Comparison of ENCODE assay signal across 10 mouse cellular contexts in the genomic region with DNA sequence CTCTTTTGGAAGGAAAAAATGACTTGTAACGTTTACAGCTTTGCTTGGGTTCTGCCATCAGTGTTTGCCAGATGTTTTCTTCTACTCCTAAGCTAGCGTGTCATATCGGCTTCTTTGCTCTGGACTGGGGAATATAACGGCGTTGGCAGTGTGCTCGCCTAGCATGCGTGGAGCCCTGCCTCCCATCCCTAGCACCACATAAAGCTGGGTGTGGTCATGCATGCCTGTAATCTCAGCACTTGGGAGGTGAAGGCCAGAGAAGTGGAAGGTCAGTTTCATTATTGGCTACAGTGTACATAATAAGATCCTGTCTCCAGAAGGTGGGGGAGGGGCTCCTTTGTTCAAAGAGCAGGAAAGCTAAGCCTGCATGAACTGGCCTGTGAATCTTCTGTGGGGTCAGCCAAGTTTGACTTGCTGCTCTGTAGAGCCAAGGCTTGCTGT. TPM values are rescaled to one million over a fixed set of nuclear protein-coding genes. Genes with fewer than 3 reads are reported as not detected.
DNase-seq lines count a peak whose midpoint lies in the region; ATAC-seq and TF ChIP-seq lines count a peak whose summit lies in the region.
"Had no signal": no experiment of that assay in that cellular context is flagged by ENCODE, and none has a peak within 500 bp of the region (broad histone marks: within the 10 kb centered on the region; RNA-seq: fewer than 3 reads in every experiment).

No protein-coding gene starts in this region.

- H3K4me3 ChIP-seq in heart, embryonic 16.5 days (ENCODE audit: low read length) = no peak overlapping the region
- H3K4me3 ChIP-seq in heart, embryonic 12.5 days = no peak overlapping the region
- H3K4me3 ChIP-seq in kidney, embryonic 15.5 days (replicated peaks) = no peak overlapping the region
- no peak overlapping the region for H3K4me3 ChIP-seq in midbrain, postnatal 0 days (ENCODE audit: low read depth, low read length)

- no peaks in the 10 kb centered on the region for H3K9me3 ChIP-seq in heart, embryonic 16.5 days (replicated peaks; ENCODE audit: control insufficient read depth, low read length)
- no peaks in the 10 kb centered on the region for H3K9me3 ChIP-seq in heart, embryonic 12.5 days (replicated peaks)
- no peaks in the 10 kb centered on the region for H3K9me3 ChIP-seq in kidney, embryonic 15.5 days (replicated peaks)
- H3K9me3 ChIP-seq in midbrain, postnatal 0 days (ENCODE audit: low read length) = no peaks in the 10 kb centered on the region

- no peak for TF ChIP-seq CTCF in brain, embryonic 14.5 days (IDR thresholded peaks at IDR 0.05; ENCODE audit: borderline replicate concordance, extremely low read depth, insufficient read depth, insufficient read length)
- TF ChIP-seq CTCF in midbrain, postnatal 0 days (IDR thresholded peaks at IDR 0.05) = no peak

- 65% methylated on average over 7 of the region's 7 CpGs for WGBS in heart, embryonic 16.5 days
- 87% methylated on average over 7 of the region's 7 CpGs for WGBS in heart, embryonic 12.5 days
- 42% methylated on average over 7 of the region's 7 CpGs for WGBS in kidney, embryonic 15.5 days
- 87% methylated on average over 7 of the region's 7 CpGs for WGBS in midbrain, postnatal 0 days

- H3K4me1 ChIP-seq in heart, embryonic 16.5 days (ENCODE audit: control insufficient read depth, insufficient read depth, low read length) = peaks cover 20% of the 10 kb centered on the region
- H3K4me1 ChIP-seq in heart, embryonic 12.5 days (replicated peaks) = peaks cover 24% of the 10 kb centered on the region
- H3K4me1 ChIP-seq in kidney, embryonic 15.5 days = peaks cover 56% of the 10 kb centered on the region
- peaks cover 12% of the 10 kb centered on the region for H3K4me1 ChIP-seq in midbrain, postnatal 0 days (ENCODE audit: insufficient read depth, low read length)

- no peaks in the 10 kb centered on the region for H3K36me3 ChIP-seq in heart, embryonic 16.5 days (ENCODE audit: control insufficient read depth, insufficient read depth)
- H3K36me3 ChIP-seq in heart, embryonic 12.5 days = no peaks in the 10 kb centered on the region
- H3K36me3 ChIP-seq in kidney, embryonic 15.5 days = peaks cover 6% of the 10 kb centered on the region; the same call in 1 of the 2 replicates
- no peaks in the 10 kb centered on the region for H3K36me3 ChIP-seq in midbrain, postnatal 0 days (ENCODE audit: insufficient read depth, low read length)

- TF ChIP-seq POLR2A in brain, embryonic 14.5 days (IDR thresholded peaks at IDR 0.05; ENCODE audit: borderline replicate concordance, extremely low read depth, insufficient read depth, insufficient read length, poor library complexity, severe bottlenecking) = no peak

- H3K27ac ChIP-seq in heart, embryonic 16.5 days (ENCODE audit: low read length) = peak overlapping the region; percentile 5; the same call in 1 of the 2 replicates
- H3K27ac ChIP-seq in heart, embryonic 12.5 days (ENCODE audit: poor library complexity, severe bottlenecking) = no peak overlapping the region
- H3K27ac ChIP-seq in kidney, embryonic 15.5 days = peak overlapping the region; percentile 98
- no peak overlapping the region for H3K27ac ChIP-seq in midbrain, postnatal 0 days (ENCODE audit: low read depth, low read length)

- no peak overlapping the region for H3K9ac ChIP-seq in heart, embryonic 16.5 days (ENCODE audit: low read length)
- no peak overlapping the region for H3K9ac ChIP-seq in heart, embryonic 12.5 days
- no peak overlapping the region for H3K9ac ChIP-seq in kidney, embryonic 15.5 days
- H3K9ac ChIP-seq in midbrain, postnatal 0 days (replicated peaks; ENCODE audit: low read length, poor library complexity, severe bottlenecking) = no peak overlapping the region

- no peak for ATAC-seq in heart, embryonic 16.5 days (replicated peaks; ENCODE audit: extremely low read depth, insufficient read depth, low FRiP score)
- ATAC-seq in heart, embryonic 12.5 days (ENCODE audit: insufficient number of reproducible peaks, low FRiP score) = no peak
- ATAC-seq in kidney, embryonic 15.5 days (replicated peaks; ENCODE audit: low FRiP score) = peak; percentile 9; the same call in 1 of the 2 replicates
- no peak for ATAC-seq in midbrain, postnatal 0 days (ENCODE audit: low FRiP score)
- ATAC-seq: Patski had no signal

- peak; percentile 13 for DNase-seq in brain, embryonic 14.5 days (ENCODE audit: low read depth)
- DNase-seq in mesoderm, embryonic 11.5 days (ENCODE audit: low read depth, low spot score) = peak; percentile 4
- DNase-seq in right cerebral cortex, postnatal 4 days = no peak
- DNase-seq in midbrain, postnatal 0 days (ENCODE audit: low spot score) = no peak
- DNase-seq in right cerebral cortex, postnatal 14 days = no peak
- DNase-seq: left cerebral cortex, postnatal 4 days had no signal

- no peaks in the 10 kb centered on the region for H3K27me3 ChIP-seq in heart, embryonic 16.5 days (ENCODE audit: control insufficient read depth, insufficient read depth, low read length)
- no peaks in the 10 kb centered on the region for H3K27me3 ChIP-seq in heart, embryonic 12.5 days (replicated peaks)
- H3K27me3 ChIP-seq in kidney, embryonic 15.5 days = peaks cover 5% of the 10 kb centered on the region; the same call in 1 of the 2 replicates
- no peaks in the 10 kb centered on the region for H3K27me3 ChIP-seq in midbrain, postnatal 0 days (ENCODE audit: insufficient read depth, low read length)

- H3K4me2 ChIP-seq in heart, embryonic 16.5 days (ENCODE audit: low read depth, low read length) = no peak overlapping the region
- no peak overlapping the region for H3K4me2 ChIP-seq in heart, embryonic 12.5 days
- H3K4me2 ChIP-seq in kidney, embryonic 15.5 days = peak overlapping the region; percentile 23
- no peak overlapping the region for H3K4me2 ChIP-seq in midbrain, postnatal 0 days (ENCODE audit: low read depth, low read length, poor library complexity, severe bottlenecking)

RNA-seq across cellular contexts. Expression of gene Tcam1, which starts 1.5 kb away (rescaled TPM):
- polyA plus RNA-seq in heart, embryonic 16.5 days (2015; fragmentation: Nextera tagmentation; extraction: Ambion mirVana) = 0.05 and 0.07 TPM in 2 replicates
- polyA plus RNA-seq in heart, embryonic 12.5 days (2016; fragmentation: Nextera tagmentation; extraction: Ambion mirVana) = 0.05 and 0.06 TPM in 2 replicates
- polyA plus RNA-seq in brain, embryonic 14.5 days (2012; rRNA removed) = 0.15 and 0.23 TPM in 2 replicates
- 0.65 and 0.82 TPM in 2 replicates for polyA plus RNA-seq in kidney, embryonic 15.5 days (2015; fragmentation: Nextera tagmentation; extraction: Ambion mirVana)
- 0.22 and 0.24 TPM in 2 replicates for total RNA-seq in midbrain, postnatal 0 days (2014; rRNA removed)
- polyA plus RNA-seq in midbrain, postnatal 0 days (2015; fragmentation: Nextera tagmentation; extraction: Ambion mirVana) = 0.10 and 0.20 TPM in 2 replicates

RNA-seq across cellular contexts. Expression of gene Smarcd2, which starts 2.2 kb away (rescaled TPM):
- polyA plus RNA-seq in heart, embryonic 16.5 days (2015; fragmentation: Nextera tagmentation; extraction: Ambion mirVana) = 27.0 and 27.1 TPM in 2 replicates
- 24.6 and 25.3 TPM in 2 replicates for polyA plus RNA-seq in heart, embryonic 12.5 days (2016; fragmentation: Nextera tagmentation; extraction: Ambion mirVana)
- polyA plus RNA-seq in brain, embryonic 14.5 days (2012; rRNA removed) = 37.3 and 51.0 TPM in 2 replicates
- 57.8 and 59.0 TPM in 2 replicates for polyA plus RNA-seq in kidney, embryonic 15.5 days (2015; fragmentation: Nextera tagmentation; extraction: Ambion mirVana)
- 11.7 and 27.5 TPM in 2 replicates for total RNA-seq in midbrain, postnatal 0 days (2014; rRNA removed)
- 6.8 and 7.6 TPM in 2 replicates for polyA plus RNA-seq in midbrain, postnatal 0 days (2015; fragmentation: Nextera tagmentation; extraction: Ambion mirVana)

RNA-seq across cellular contexts. Expression of gene Psmc5, which starts 19.0 kb away (rescaled TPM):
- 217 and 221 TPM in 2 replicates for polyA plus RNA-seq in heart, embryonic 16.5 days (2015; fragmentation: Nextera tagmentation; extraction: Ambion mirVana)
- polyA plus RNA-seq in heart, embryonic 12.5 days (2016; fragmentation: Nextera tagmentation; extraction: Ambion mirVana) = 247 and 253 TPM in 2 replicates
- 162 and 165 TPM in 2 replicates for polyA plus RNA-seq in brain, embryonic 14.5 days (2012; rRNA removed)
- polyA plus RNA-seq in kidney, embryonic 15.5 days (2015; fragmentation: Nextera tagmentation; extraction: Ambion mirVana) = 303 and 306 TPM in 2 replicates
- total RNA-seq in midbrain, postnatal 0 days (2014; rRNA removed) = 76.1 and 88.4 TPM in 2 replicates
- 280 and 290 TPM in 2 replicates for polyA plus RNA-seq in midbrain, postnatal 0 days (2015; fragmentation: Nextera tagmentation; extraction: Ambion mirVana)

RNA-seq across cellular contexts. Expression of gene Ftsj3, which starts 19.1 kb away (rescaled TPM):
- 34.0 and 38.7 TPM in 2 replicates for polyA plus RNA-seq in heart, embryonic 16.5 days (2015; fragmentation: Nextera tagmentation; extraction: Ambion mirVana)
- polyA plus RNA-seq in heart, embryonic 12.5 days (2016; fragmentation: Nextera tagmentation; extraction: Ambion mirVana) = 45.3 and 45.9 TPM in 2 replicates
- 30.1 and 31.5 TPM in 2 replicates for polyA plus RNA-seq in brain, embryonic 14.5 days (2012; rRNA removed)
- polyA plus RNA-seq in kidney, embryonic 15.5 days (2015; fragmentation: Nextera tagmentation; extraction: Ambion mirVana) = 64.3 and 70.2 TPM in 2 replicates
- 34.5 and 46.9 TPM in 2 replicates for total RNA-seq in midbrain, postnatal 0 days (2014; rRNA removed)
- polyA plus RNA-seq in midbrain, postnatal 0 days (2015; fragmentation: Nextera tagmentation; extraction: Ambion mirVana) = 27.5 and 27.9 TPM in 2 replicates

RNA-seq across cellular contexts. Expression of gene Gh, which starts 26.7 kb away (rescaled TPM):
- polyA plus RNA-seq in heart, embryonic 16.5 days (2015; fragmentation: Nextera tagmentation; extraction: Ambion mirVana) = not detected in 2 replicates
- polyA plus RNA-seq in heart, embryonic 12.5 days (2016; fragmentation: Nextera tagmentation; extraction: Ambion mirVana) = not detected in 2 replicates
- not detected in 2 replicates for polyA plus RNA-seq in brain, embryonic 14.5 days (2012; rRNA removed)
- polyA plus RNA-seq in kidney, embryonic 15.5 days (2015; fragmentation: Nextera tagmentation; extraction: Ambion mirVana) = not detected in 2 replicates
- total RNA-seq in midbrain, postnatal 0 days (2014; rRNA removed) = 1.3 TPM in 1 of 2 replicates, not detected in the other
- not detected in 2 replicates for polyA plus RNA-seq in midbrain, postnatal 0 days (2015; fragmentation: Nextera tagmentation; extraction: Ambion mirVana)
- total RNA-seq: left cerebral cortex, postnatal 4 days had no signal
- polyA plus RNA-seq: Patski had no signal

Comparison
In these comparisons a context has a peak if more than half of its experiments do, and no peak if none do; other contexts are left out.
1. H3K27ac ChIP-seq: peak in heart, embryonic 16.5 days (single experiment) and kidney, embryonic 15.5 days (single experiment); none in heart, embryonic 12.5 days (single experiment) and midbrain, postnatal 0 days (single experiment).
2. DNase-seq: peak in brain, embryonic 14.5 days (single experiment) and mesoderm, embryonic 11.5 days (single experiment); none in right cerebral cortex, postnatal 4 days (single experiment), midbrain, postnatal 0 days (single experiment) and right cerebral cortex, postnatal 14 days (single experiment).